Mouse (Mus musculus) C2C12 (cell line): ENCODE results near the gene Pde2a. TPM values are rescaled to one million over a fixed set of nuclear protein-coding genes. Genes with fewer than 3 reads are reported as not detected.

Source experiments
- H3K27me3 ChIP-seq: one replicate; pipeline ENCODE4 v1.6.1; 2011; ENCODE audit not compliant: control insufficient read depth, insufficient read depth, insufficient read length
- H3K36me3 ChIP-seq: one replicate; pipeline ENCODE4 v1.6.1; 2011; ENCODE audit not compliant: control insufficient read depth, insufficient read depth
- H3K4me3 ChIP-seq: one replicate; pipeline ENCODE4 v1.5.1; 2011; ENCODE audit warnings: mild to moderate bottlenecking, control low read depth; ENCODE audit not compliant: poor library complexity, insufficient read depth, severe bottlenecking
- H3K79me2 ChIP-seq: one replicate; pipeline ENCODE4 v1.6.1; 2011; ENCODE audit not compliant: control insufficient read depth, insufficient read depth
- H3K79me3 ChIP-seq: one replicate; pipeline ENCODE4 v1.6.1; 2011; ENCODE audit warnings: low read depth, control low read depth
- H3ac ChIP-seq: one replicate; pipeline ENCODE3; 2011; ENCODE audit warnings: low read depth; ENCODE audit not compliant: control insufficient read depth, insufficient read length
- CEBPB ChIP-seq: IDR thresholded peaks from one replicate; pipeline ENCODE4 v1.6.1; 2011; ENCODE audit warnings: low read depth, mild to moderate bottlenecking, control low read depth, moderate library complexity
- CTCF ChIP-seq: IDR thresholded peaks from one replicate; pipeline ENCODE4 v1.5.1; 2011; ENCODE audit not compliant: control insufficient read depth, insufficient read depth, insufficient read length
- FOSL1 ChIP-seq: IDR thresholded peaks from one replicate; pipeline ENCODE4 v1.8.0; 2011; ENCODE audit warnings: mild to moderate bottlenecking, low read length; ENCODE audit not compliant: poor library complexity, insufficient read depth, severe bottlenecking
- MAX ChIP-seq: IDR thresholded peaks from one replicate; pipeline ENCODE4 v1.6.1; 2011; ENCODE audit warnings: mild to moderate bottlenecking, control low read depth
- MYOD1 ChIP-seq: IDR thresholded peaks from one replicate; pipeline ENCODE4 v1.6.1; 2011; ENCODE audit warnings: low read depth; ENCODE audit not compliant: control insufficient read depth, insufficient read length
- MYOG ChIP-seq: IDR thresholded peaks from one replicate; pipeline ENCODE4 v1.6.1; 2011; ENCODE audit not compliant: control insufficient read depth, insufficient read length; ENCODE audit errors: extremely low read depth
- USF1 ChIP-seq: IDR thresholded peaks from one replicate; pipeline ENCODE4 v1.6.1; 2011; ENCODE audit warnings: low read depth, mild to moderate bottlenecking, control low read depth, moderate library complexity
- long read RNA-seq, 2 experiments: library from polyadenylated mRNA; unstranded; transcript quantifications; one replicate each; pipeline ENCODE4 v2.0.0; 2019 to 2020
- polyA plus RNA-seq: library from polyadenylated mRNA; unstranded; fragments of >200 nt; fragmentation: generic; extraction: Trizol; gene quantifications from one replicate; pipeline ENCODE4 v1.2.1, GENCODE M21; 2012; ENCODE audit warnings: missing spikeins

The Pde2a gene
- 2.9 TPM for polyA plus RNA-seq
- long read RNA-seq, experiment 1, partial matches to known transcripts, result 2 of 4 reads
- long read RNA-seq, experiment 1, other reads (novel, unspliced or antisense), result 1 of 4 reads
- long read RNA-seq, experiment 2, partial matches to known transcripts, result 24 of 24 reads
- long read RNA-seq, experiment 2, other reads (novel, unspliced or antisense), result 0 of 24 reads

DNA sequence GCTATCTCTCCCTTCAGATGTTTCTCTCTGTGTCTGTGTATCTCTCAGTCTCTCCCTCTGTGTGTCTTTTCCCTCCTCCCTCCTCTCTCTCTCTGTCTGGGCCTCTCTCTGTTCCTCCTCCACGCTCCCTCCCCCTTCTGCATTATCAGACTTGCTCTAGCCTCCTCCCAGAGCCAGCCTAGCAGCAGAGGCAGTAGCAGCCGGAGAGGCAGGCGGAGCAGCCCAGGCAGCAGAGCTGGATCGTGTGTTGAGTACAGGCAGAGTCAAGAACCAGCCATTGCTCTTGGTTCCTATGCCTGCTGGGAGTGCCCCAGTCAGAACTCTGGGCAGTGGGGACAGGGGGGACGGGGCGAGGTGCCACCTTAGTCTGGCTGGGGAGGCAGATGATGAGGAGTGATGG is at the start of gene Pde2a:
Pde2a (plus strand) TSS at position 163 of the 400 bp plus-strand sequence.
- TF ChIP-seq MAX (no peak), USF1 (no peak), MYOG (no peak), CEBPB (no peak), MYOD1 (no peak), FOSL1 (no peak), CTCF (no peak)
- no peaks in the 10 kb centered on the region for H3K79me3 ChIP-seq
- no peak within 1 kb of the TSS for H3K4me3 ChIP-seq
- peaks cover 17% of the 10 kb centered on the region for H3K27me3 ChIP-seq
- no peaks in the 10 kb centered on the region for H3K79me2 ChIP-seq
- no peaks in the 10 kb centered on the region for H3K36me3 ChIP-seq
- H3ac ChIP-seq, result no peak within 1 kb of the TSS

GRCm38 (mm10) chr7:101373082-101373481 is 48.4 kb upstream of the Pde2a start:
- Histone ChIP-seq H3K79me3 (no peaks in the 10 kb centered on the region), H3K36me3 (no peaks in the 10 kb centered on the region), H3K4me3 (no peak overlapping the region), H3K79me2 (no peaks in the 10 kb centered on the region), H3K27me3 (no peaks in the 10 kb centered on the region), H3ac (no peak overlapping the region)
- TF ChIP-seq MYOD1 (peak; percentile 82), MAX (no peak)

DNA sequence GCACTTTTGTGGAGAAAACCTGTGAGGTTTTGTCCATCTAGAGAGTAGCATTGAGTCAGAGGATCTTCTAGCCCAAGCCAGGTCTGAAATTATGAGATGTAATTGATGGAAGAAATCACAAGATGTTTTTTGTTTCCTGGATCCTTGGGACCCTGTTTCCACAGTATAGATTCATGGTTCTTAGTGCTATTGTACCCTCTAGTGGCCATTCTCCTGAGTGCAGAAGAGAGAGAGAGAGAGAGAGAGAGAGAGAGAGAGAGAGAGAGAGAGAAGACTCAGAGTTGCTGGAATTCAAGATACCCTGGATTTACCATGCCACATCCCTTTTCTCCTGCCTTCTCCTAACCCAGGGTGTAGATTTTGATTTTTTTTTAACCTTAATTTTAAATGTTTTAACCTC is 47.3 kb upstream of the Pde2a start:
- no peaks in the 10 kb centered on the region for H3K36me3 ChIP-seq
- no peaks in the 10 kb centered on the region for H3K27me3 ChIP-seq
- no peak overlapping the region for H3K4me3 ChIP-seq
- TF ChIP-seq MYOD1 (no peak), USF1 (no peak), CEBPB (no peak), FOSL1 (no peak), MAX (no peak), MYOG (no peak), CTCF (no peak)
- no peak overlapping the region for H3ac ChIP-seq
- no peaks in the 10 kb centered on the region for H3K79me3 ChIP-seq
- H3K79me2 ChIP-seq, result no peaks in the 10 kb centered on the region

DNA sequence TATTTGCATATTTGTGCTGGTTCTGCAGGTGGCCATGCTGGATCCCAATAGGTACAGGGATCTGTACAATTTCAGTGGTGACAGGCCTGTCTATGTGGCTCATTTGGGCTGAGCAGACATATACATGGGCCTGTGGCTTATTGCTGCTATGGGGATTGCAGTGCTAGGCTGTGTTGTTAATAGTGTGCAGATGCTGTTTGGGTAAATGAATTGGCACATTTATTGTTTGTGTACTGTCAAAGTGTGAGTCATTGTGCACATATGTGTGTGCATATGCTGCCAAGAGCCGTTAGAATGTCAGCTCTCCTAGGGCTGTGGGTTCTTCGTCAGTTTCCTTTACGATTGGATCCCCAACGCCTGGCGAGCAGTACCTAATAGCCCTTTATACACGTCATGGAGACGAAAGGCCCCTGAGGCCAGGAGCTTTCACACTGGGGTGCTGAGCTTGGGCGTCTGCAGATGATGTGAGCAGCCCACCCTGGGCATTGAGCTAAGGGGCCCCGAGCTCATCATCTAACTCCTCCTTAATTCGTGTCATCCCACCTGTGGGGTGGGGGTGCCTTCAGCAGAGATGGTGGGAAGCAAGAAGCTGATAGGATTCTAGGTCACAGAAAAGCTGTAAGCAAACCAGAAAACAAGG is 44.7 kb upstream of the Pde2a start:
- no peak for TF ChIP-seq MYOG
- no peak for TF ChIP-seq MYOD1
- TF ChIP-seq MAX, result no peak
- no peak for TF ChIP-seq CTCF
- no peak for TF ChIP-seq CEBPB
- TF ChIP-seq FOSL1, result no peak
- no peak for TF ChIP-seq USF1
- H3K79me2 ChIP-seq, result no peaks in the 10 kb centered on the region
- no peak overlapping the region for H3K4me3 ChIP-seq
- no peaks in the 10 kb centered on the region for H3K27me3 ChIP-seq
- no peaks in the 10 kb centered on the region for H3K36me3 ChIP-seq
- H3ac ChIP-seq, result no peak overlapping the region
- H3K79me3 ChIP-seq, result no peaks in the 10 kb centered on the region

- Histone ChIP-seq H3K27me3 (no peaks in the 10 kb centered on the region), H3K4me3 (no peak overlapping the region), H3ac (no peak overlapping the region), H3K79me3 (no peaks in the 10 kb centered on the region), H3K79me2 (no peaks in the 10 kb centered on the region), H3K36me3 (no peaks in the 10 kb centered on the region)
- no peak for TF ChIP-seq CEBPB
Observed at GRCm38 (mm10) chr7:101377741-101378262, 43.7 kb upstream of the Pde2a start.

GRCm38 (mm10) chr7:101378285-101378684 is 43.2 kb upstream of the Pde2a start:
- Histone ChIP-seq H3K4me3 (no peak overlapping the region), H3K36me3 (no peaks in the 10 kb centered on the region), H3K27me3 (no peaks in the 10 kb centered on the region), H3K79me3 (no peaks in the 10 kb centered on the region), H3K79me2 (no peaks in the 10 kb centered on the region), H3ac (no peak overlapping the region)
- TF ChIP-seq MAX (no peak), CEBPB (no peak), MYOG (no peak)
